Mouse (Mus musculus): ENCODE results near the gene Gadd45gip1.
"Not testable (repeated sequence)": the region's sequence is repeated elsewhere in the genome, so short reads cannot be mapped to it uniquely, and the experiment has no call there.

Gadd45gip1 gene

DNA sequence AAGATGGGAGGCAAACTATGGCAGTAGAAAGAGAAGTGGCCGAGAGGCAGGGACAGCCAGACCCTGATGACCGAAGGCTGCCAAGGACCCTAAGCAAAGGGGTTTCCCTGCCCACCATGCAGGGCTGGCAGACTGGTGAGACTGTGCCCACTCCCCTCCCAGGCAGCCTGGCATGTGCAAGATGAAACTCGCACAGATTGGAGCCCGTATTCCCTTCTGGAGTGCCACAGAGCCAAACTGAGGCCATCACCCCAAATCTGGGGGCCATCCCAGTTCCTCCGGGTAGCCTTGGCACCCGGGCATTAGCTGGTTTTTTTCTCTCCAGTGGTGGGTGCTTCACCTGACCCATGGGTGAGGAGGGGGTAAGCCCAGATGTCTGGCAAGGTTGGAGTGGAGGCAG is 33.4 kb upstream of the Gadd45gip1 start:
- no peak for DNase-seq

DNA sequence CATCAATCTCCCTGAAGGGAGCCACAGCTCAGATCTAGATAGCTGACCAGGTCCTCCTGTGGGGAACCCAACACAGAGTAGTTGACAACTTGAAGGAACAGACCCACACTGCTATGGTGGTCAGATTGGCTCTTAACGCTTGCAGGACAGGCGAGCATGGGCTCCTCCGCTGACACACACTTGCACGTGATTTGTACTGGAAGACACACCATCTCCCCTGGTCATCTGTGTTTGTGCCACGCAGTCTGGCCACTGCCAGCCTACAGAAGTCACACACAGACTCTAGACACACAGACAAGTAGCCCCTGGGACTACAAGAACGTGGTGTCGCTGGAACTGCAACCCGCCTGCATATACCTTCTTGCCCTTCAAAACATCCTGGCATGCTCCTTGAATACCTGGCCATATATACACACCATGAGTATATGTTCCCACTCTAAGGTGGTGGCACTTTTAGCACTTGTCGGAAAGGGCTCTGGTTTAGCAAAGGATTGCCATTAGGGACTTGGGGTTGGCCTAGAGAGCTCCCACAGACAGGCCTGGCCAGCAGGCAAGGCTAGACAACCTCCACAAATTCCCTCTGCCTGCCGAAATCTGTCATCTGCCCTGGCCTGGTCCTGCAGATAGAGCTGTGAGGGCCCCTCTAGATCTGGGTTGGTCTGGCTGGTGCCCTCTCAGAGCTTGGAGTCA is 32.7 kb upstream of the Gadd45gip1 start:
- no peak for DNase-seq

DNA sequence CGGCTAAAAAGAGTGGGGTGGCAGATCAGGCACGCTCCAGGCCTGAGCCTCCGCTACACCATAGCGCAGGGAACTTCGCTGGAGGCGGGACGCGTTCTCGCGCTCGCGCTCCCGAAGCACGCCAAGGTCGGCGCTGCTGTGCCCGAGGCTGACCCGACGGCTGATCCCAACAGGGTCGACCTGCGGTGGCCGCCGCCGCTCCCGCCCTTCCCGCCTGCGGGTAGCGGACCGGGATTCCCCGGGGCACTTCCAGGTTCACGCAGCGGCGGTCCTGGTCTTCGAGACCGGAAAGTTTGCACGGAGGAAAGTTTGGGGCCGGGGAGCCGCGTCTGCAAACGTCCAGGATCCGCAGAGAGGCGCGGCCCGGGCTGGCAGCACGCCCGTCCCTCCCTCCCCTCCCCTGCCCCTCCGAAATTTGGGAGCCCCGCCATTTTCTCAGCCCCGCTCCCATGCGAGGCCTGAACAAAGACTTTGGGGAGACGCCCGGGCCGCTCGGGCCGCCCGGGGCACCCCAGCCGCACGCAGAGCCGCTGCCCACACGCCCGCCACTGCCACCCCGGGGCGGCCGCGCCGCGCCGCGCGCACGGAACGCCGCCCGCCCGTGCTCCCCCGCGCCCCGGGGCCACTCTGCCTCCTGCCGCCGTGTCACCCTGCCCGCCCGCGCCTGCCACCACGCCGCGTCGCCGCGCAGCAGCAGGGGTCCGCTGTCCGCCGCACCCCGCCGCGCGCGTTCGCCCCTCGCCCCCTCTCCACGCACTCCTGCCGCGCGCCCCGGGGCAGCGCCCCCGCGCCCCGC is 32.0 kb upstream of the Gadd45gip1 start:
- DNase-seq = peak; percentile 77

DNA sequence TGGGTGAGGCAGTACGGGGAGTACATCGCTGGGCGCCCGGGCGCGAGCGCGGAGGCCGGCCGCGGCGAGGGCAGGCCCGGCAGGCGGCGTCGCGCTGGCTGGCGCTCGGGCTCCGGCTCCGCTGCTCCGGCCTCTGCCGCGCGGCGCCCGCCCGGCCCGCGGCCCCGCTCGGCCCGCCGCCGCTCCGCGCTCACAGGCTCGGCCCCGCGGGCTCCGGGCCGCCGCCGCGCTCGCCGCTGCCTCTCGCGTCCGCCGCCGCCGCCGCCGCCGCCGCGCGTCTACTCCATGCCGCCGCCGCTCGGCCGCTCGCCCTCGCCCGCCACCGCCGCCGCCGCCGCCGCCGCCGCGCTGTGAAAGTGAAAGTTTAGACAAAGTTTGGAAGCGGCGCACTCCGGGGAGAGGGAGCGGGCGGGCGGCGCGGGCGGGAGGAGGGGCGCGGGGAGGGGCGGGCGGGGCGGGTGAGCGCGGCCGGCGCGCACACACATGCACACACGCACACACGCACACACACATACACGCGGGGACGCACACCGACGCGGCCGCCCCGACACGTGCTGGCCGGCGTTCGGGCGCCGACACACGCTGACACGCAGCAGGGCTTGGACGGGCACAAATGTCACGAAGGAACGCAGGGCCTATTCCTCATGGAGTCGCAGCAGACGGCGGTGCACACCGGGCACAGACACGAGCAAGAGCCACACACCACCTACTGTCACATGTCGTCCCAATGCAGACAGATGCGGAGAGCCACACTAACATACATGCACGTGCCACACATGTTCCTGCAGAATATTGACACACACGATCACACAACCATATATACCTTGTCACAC is 31.1 kb upstream of the Gadd45gip1 start, which contains the start of gene Nfix:
Gene Nfix, minus strand, starts transcription at position 346 of the 833 bp plus-strand sequence.
- DNase-seq = peak; percentile 84

DNA sequence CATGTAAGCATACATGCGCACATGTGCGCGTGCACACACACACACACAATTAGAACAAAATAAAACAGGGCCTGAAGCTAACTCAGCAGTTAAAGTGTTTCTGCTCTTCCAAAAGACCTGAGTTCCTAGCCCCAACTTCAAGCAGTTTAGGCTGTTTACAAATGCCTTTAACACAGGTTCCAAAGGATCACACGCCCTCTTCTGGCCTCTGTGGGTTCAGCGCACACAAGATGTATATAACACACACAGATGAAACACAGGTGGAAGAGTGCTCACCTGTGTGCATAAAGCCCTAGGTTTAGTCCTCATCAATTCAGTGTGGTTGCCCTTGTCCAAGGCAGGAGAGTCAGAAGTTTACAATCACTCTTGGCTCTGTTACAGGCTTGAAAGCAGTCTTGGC is 25.3 kb upstream of the Gadd45gip1 start:
- no peak for DNase-seq

DNA sequence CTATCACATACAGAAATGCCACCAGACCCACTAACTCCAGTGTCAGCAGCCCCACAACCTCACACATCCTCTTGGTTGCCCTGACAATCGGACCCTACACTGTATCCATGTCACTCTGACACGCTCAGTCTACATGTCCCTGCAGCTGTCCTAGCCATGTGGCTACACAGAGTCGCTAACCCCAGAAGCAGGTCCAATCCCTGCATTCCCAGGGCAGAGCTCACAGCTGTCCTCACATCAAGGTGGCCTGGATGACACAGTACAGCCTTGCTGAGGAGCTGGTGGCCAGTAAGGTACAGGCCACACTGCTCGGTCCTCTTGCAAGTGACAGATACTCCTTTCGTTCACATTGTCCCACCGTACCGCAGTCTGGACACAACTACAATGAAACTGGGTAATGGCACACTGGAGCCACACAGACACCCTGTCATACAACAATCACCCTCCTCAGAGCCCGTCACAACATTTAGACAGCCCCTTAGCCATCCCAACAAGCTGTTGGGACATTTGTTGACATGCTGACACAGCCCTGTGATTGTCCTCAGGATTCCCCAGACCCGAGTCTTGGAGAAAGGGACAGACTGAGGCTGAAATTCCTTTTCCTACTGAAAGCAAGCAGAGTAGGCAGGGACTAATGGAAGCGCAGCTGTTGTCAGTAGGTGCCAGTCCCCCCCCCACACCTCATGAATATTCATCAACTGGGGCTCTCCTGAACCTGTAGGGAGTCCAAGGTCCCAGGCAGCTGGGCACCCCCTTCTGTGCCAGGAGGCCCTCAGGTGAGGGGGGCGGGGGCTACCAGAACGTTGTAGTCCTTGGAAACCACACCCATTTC is 22.0 kb upstream of the Gadd45gip1 start:
- no peak for DNase-seq

DNA sequence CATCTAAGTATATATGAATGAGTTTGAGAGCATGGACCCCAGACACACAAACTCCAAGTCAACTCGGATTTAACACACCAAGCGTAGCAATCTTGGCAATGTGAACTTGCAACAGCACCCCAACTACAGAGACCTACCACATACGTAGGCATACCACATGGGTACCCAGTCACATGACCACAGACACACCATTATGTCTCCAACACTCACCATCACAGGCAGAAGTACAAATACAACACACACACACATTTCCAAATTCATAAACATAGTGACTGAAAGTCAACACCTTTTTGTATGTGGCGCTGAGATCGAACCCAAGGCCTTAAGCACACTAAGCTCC is 21.4 kb upstream of the Gadd45gip1 start:
- DNase-seq = no peak

DNA sequence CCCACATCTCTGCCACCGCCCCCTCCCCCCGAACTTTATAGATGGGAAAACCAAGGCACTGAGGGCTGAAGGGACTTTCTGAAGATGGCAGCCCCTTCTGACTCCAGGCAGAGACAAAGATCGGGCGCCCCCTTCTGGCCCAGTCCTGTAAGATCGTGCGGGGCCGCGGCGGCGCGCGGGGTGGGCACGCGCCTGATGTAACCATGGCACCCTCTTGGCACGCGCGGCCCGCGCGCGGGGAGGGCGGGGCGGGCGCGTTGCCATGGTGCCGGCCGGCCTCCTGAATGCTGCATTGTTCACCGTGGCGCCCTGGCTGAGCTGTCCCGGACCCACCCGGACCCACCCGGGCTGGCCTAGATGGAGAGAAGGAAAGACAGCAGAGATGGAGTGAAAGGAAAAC is 20.4 kb upstream of the Gadd45gip1 start:
- peak; percentile 95 for DNase-seq

DNA sequence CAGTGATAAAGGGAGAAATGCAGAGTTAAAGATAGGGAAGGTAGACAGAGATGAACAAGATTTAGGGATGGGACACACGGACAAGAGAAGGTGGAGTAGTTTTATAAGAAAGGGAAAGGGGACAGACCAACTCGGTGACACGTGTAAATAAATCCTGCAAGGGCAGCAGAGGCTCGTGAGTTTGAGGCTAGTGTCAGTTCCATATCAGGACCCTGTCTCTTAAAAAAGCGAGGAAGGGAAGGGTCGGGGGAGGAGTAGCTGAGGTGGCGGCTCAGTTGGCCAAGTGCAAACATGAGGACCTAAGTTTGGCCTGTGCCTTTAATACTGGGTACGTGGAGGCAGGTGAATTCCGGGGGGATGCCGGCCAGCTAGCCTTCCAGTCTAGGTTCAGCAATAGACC is 20.0 kb upstream of the Gadd45gip1 start:
- DNase-seq = no peak

DNA sequence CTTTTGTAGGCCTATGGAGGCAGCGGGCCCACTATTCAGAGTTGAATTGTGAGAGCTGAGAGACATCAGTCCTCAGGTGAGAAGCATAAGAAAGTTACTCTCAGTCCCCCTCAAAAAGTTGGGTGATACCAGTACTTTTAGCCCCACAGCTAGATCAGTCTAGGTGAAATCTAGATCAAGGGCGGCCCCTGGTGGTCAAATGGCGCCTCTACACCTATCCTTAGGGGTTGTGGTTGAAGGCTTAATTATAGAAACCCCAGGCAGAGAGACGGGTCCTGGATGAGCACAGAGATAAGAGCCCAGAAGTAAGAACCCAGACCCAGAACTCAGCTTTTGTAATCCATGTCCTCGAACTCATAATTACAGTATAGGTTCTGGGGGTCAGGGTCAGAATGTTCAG is 18.3 kb upstream of the Gadd45gip1 start:
- DNase-seq = peak; percentile 91

DNA sequence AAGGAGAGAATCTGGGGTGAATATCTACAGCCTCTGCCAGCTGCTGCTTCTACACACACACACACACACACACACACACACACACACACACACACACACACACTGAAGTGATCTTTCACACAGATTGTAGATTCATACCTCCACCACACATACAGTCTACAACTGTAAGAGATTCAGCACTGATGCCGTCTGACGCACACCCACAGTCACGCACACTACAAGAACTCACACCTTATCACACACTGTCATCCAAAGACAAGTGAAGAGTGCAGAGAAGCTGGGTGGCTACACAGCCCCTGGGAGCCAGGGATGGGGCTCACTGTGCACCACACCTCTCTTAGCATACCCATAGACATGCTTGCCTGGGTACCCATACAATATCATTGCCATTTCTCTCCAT is 17.5 kb upstream of the Gadd45gip1 start:
- no peak for DNase-seq

DNA sequence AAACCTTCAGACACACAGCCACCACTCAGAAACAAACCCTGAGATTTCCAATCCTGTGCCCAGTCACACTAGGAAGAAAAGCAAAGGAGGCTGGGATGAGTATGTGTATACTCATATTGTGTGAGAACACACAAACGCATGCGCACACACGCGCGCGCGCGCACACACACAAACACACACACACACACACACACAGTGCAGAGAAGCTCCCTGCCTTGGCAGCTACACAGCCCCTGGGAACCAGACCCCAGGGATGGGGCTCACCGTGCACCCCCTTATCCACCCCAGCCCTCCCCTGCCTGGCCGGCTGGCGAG is 17.1 kb upstream of the Gadd45gip1 start:
- no peak for DNase-seq

DNA sequence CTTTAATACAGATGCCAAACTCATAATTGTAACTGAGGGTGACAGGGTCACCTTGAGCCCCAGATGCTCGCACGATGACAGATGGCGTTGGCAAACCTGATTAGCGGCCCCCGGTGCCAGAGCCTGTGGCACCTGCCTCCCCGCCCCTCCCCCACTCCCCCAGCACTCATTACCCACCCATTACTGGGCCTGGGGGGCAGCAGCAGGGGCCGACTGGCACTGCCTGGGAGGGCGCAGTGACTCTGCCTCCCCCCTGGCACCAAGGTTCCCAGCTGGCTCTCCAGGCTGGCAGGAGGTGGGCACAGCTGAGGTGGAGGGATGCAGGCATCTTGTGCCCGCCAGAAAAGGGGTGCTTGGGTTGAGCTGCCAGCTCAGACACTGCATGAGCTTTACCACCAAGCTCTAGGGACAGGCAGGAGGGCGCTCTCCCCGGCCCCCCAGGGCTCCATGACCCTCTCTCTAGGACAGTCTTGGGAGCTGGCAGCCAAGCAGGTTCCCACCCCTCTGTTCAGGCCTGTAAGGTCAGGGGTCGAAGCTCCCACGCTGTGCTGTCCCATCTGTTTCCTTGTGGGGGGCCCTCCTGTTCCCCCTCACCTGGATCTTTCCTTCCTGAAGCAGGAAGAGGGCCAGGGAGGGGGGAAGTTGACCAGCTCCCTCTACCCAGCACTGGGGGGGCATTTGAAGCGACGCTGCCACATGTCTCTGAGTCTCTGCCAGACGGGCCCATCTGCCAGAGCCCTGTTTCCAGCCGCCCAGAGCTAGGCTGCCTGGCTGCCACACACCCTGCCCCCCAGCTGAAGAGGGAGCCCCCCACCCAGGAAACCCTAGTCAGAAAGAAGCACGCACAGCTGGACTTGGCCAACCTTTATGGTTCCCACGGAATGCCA is 16.5 kb upstream of the Gadd45gip1 start:
- DNase-seq = peak; percentile 26

DNA sequence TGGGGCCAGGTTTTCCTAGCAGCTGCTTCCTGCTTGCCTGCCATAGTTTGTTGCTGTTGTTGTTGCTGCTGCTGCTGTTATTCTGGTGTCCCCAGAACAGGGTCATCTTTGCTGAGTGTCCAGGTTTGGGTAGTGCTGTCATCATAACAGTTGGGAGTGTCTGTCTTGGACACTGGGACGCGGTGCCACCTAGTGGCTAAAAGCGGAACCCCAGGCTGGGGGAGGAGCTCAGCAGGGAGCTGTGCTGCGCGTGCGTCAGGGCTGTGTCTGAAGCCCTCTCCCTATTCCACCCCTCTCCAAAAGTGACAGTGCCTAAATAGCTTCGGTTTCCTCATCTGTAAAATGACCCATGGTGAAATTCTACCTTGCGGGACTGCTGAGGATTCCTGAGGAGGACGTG is 15.8 kb upstream of the Gadd45gip1 start:
- peak; percentile 97 for DNase-seq

DNA sequence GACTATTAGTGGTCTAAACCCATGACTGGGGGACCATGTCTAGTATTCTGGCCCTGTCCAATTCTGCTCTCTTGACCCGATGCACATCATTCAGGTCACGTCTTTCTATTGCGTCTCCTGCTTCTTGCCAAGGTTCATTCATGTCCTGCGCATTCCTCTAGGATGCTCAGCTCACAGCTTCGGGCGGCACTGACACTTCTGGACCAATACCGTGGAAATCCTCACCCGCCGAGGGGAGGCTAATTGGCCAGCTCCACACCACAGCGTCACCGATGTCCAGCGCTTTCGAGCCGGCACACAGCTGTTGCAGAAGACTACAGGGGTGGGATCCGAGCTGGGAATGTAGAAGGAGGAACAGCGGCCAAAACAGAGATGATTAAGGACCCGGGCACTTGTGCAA is 15.2 kb upstream of the Gadd45gip1 start:
- DNase-seq = no peak

DNA sequence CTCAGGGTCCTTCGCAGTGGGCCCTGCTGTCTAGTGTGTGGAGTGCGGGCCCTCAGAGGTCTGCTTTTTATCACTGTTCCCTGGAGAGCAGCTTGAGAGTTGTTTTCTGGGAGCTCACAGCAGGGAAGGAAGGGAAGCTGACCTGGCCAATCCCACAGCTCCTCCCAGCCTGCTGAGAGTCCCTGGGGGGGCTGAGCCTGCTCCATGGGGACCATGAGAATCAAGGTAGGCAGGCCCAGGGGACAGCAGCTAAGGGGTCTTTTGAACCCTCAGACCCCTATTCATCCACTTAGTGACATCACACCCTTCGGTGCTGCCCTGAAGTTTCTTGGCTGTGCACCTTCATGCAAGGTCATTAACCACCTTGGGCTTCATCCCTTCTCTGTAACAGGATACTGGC is 8.6 kb upstream of the Gadd45gip1 start, which contains the start of gene Dand5:
Gene Dand5, minus strand, starts transcription at position 101 of the 400 bp plus-strand sequence.
- no peak for DNase-seq

DNA sequence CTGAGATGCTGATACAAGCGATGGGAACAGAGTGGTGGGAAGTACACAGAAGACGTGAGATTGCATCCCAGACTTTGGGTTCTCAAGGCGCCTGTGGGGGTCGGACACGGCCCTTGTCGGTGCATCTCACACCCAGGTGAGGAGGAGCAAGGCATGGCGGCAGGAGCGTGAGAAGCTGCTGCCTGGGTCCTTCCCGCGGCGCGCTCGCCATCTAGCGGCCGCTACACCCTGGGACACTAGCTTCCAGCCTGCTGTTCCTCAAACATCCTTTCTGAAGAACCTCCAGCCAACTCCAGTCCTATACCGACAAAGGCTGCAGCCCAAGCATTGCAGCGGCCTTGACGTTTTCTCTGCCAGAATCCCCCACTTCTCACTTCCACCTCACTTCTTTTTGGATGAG is 7.7 kb upstream of the Gadd45gip1 start:
- peak; percentile 81 for DNase-seq

DNA sequence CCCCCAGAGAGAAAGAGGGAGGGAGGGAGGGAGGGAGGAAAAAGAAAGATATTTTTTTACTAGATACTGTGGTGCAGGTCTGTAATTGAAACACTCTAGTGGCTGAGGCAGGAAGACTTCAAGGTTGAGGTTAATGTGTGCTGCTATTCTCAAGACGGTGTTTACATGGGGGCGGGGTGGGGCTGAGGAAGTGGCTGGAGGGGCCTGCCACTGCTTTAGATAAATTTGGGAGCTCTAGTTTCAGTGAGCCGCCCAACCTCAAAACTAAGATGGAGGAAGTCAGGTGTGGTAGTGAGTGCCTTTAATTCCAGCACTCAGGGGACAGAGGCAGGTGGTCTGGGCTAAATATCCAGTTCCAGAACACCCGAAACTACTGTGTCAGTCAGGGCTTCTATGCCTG is 5.7 kb upstream of the Gadd45gip1 start:
- DNase-seq = no peak

DNA sequence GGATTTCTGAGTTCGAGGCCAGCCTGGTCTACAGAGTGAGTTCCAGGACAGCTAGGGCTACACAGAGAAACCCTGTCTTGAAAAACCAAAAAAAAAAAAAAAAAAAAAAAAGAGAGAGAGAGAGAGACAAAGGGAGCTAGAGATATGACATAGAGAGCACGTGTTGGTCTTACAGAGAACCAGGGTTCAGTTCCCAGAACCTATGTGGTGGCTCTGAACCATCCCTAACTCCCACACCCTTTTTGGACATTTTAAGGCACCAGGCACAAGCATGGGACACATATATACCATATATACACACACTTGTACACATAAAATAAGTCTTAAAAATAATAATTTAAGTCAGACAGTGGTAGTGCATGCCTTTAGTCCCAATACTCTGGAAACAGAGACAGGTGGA is 4.8 kb upstream of the Gadd45gip1 start:
- not testable (repeated sequence) for DNase-seq

DNA sequence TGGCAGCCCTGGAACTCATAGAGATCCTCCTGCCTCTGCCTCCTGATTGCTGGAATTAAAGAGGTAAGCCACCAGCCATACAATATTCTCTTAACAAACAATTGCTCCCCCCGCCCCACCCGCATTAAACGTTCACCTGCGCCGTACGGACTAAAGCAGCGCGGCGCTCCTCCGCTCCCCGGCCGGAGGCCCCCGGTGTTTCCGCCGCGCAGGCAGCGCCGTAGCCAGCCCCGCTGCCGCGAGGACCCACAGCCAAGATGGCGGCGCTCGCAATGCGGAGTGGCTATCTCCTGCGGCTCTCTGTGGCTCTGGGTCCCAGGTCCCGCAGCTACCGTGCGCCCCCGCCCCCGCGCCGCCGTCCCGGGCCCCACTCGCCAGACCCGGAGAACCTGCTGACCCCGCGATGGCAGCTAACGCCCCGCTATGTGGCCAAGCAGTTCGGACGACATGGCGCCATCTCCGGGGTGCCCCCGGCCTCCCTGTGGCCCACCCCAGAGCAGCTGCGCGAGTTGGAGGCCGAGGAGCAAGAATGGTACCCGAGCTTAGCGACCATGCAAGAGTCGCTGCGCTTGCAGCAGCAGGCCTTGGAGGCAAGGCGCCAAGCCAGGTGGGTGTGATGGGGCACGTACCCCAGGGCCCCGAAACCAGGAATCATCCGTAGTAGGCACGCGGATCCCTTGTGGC is 854 bp downstream of the Gadd45gip1 start:
- DNase-seq = peak; percentile 89

Data from kidney, postnatal 10 days (tissue).